Mouse (Mus musculus): ENCODE measurements around the gene Grhl1. TPM values are rescaled to one million over a fixed set of nuclear protein-coding genes. Genes with fewer than 3 reads are reported as not detected.
"Not testable (repeated sequence)": the region's sequence is repeated elsewhere in the genome, so short reads cannot be mapped to it uniquely, and the experiment has no call there.

Grhl1 gene
- polyA plus RNA-seq (2015; fragmentation: Nextera tagmentation; extraction: Ambion mirVana) = 0.42 and 0.46 TPM in 2 replicates

DNA sequence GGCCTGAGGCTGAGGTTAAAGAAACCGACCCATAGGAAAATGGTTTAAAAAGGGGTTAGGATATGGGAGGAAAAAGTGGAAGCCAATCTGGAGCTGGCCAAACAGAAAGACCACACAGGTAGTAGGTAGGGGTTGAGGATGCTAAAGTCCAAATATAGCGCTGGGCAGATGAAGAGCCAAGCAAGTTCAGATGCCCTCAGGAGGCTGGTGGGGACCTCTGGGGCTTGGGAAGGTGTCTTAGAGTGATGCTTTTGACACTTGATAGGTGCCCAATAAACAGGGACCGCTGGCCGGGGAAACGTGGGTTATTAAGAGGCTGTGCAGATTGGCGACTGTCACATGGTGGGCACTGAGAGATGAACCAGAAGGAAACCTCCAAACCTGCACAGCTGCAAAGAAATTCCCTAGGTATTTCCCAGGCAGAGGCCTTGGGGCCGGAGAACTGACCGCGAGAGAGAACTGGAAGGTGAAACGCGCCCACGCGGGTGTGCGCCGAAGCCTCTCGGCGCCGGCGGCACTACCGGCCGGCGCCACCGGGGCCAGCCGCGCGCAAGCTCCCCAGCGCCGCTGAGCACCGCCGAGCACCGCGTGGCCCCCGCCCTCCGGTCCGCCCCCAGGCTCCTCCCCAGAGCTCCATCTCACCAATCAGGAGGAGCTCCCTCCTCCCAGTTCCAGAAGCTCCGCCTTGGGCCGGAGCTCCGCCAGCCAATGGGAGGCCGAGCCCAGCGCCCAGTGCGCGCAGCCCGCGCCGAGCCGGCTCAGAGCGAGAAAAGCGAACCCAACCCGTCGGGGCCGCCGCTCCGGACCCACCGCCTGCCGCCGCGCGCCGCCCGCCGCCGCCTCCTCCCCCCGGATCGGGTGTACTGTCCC lies at the start of gene Grhl1:
TSS of gene Grhl1 (plus strand) at position 761 of the 870 bp plus-strand sequence.
- WGBS (ENCODE audit: insufficient replicate concordance) = 3% methylated on average over 57 of the region's 64 CpGs
- peak within 1 kb of the TSS; percentile 73 for H3K4me3 ChIP-seq (ENCODE audit: low read depth, low read length)
- H3K9ac ChIP-seq (ENCODE audit: low read depth, low read length) = peak within 1 kb of the TSS; percentile 74
- peak within 1 kb of the TSS; percentile 99 for H3K4me2 ChIP-seq (ENCODE audit: low read depth, low read length)
- ATAC-seq (ENCODE audit: low read depth) = peak; percentile 100
- H3K36me3 ChIP-seq (ENCODE audit: control insufficient read depth, insufficient read depth) = no peaks in the 10 kb centered on the region
- no peaks in the 10 kb centered on the region for H3K9me3 ChIP-seq (replicated peaks; ENCODE audit: control insufficient read depth, low read length)
- H3K27me3 ChIP-seq (ENCODE audit: control insufficient read depth, insufficient read depth, low read depth, low read length) = peaks cover 46% of the 10 kb centered on the region
- H3K27ac ChIP-seq (ENCODE audit: low read length) = no peak within 1 kb of the TSS
- H3K4me1 ChIP-seq (ENCODE audit: control insufficient read depth, low read depth, low read length) = peaks cover 11% of the 10 kb centered on the region

DNA sequence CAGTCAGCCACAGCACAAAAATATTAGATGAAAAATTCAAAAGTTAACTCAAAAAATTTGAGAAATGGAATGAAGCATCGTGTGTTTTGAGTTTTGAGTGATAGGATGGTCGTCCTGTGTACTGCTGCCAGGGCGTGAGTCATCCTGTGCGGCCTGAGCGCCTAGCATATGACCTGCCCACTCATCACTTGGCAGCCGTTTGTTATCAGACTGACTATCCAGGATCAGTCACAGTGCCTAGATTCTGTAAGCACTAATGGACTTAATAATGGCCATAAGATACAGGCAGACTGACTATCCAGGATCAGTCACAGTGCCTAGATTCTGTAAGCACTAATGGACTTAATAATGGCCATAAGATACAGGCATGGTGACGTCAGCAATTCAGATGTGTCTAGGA lies 47.0 kb upstream of the Grhl1 start:
- H3K27ac ChIP-seq (ENCODE audit: low read length); H3K4me3 ChIP-seq (ENCODE audit: low read depth, low read length); H3K36me3 ChIP-seq (ENCODE audit: control insufficient read depth, insufficient read depth); H3K9ac ChIP-seq (ENCODE audit: low read depth, low read length); ATAC-seq (ENCODE audit: low read depth); H3K9me3 ChIP-seq (replicated peaks; ENCODE audit: control insufficient read depth, low read length); H3K27me3 ChIP-seq (ENCODE audit: control insufficient read depth, insufficient read depth, low read depth, low read length); H3K4me2 ChIP-seq (ENCODE audit: low read depth, low read length); H3K4me1 ChIP-seq (ENCODE audit: control insufficient read depth, low read depth, low read length): not testable (repeated sequence)
- 70% methylated on average over 7 of the region's 7 CpGs for WGBS (ENCODE audit: insufficient replicate concordance)

DNA sequence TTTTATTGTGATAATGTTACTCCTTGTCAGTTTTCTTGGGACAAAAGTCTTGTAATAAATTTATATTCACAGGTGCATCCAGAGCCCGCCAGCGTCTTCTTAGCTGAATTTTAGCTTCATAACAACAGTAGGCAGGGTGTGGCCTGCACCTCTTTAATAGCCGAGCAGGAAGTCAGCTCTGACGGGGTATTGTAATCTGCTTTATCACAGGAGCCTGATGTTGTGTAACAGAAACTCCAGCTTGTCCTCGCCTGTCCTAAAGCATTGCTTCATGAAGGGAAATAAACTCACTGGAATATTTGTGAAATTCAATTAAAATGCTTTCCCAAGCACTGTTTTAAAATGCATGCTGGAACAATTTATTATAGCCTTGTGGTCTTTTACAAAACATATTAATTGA lies 35.7 kb upstream of the Grhl1 start:
- WGBS (ENCODE audit: insufficient replicate concordance) = 26% methylated on average over 5 of the region's 5 CpGs
- Histone ChIP-seq H3K9me3 (replicated peaks; ENCODE audit: control insufficient read depth, low read length) (no peaks in the 10 kb centered on the region), H3K4me2 (ENCODE audit: low read depth, low read length) (no peak overlapping the region), H3K4me3 (ENCODE audit: low read depth, low read length) (no peak overlapping the region), H3K27me3 (ENCODE audit: control insufficient read depth, insufficient read depth, low read depth, low read length) (no peaks in the 10 kb centered on the region), H3K27ac (ENCODE audit: low read length) (no peak overlapping the region), H3K9ac (ENCODE audit: low read depth, low read length) (no peak overlapping the region), H3K36me3 (ENCODE audit: control insufficient read depth, insufficient read depth) (no peaks in the 10 kb centered on the region), H3K4me1 (ENCODE audit: control insufficient read depth, low read depth, low read length) (no peaks in the 10 kb centered on the region)
- ATAC-seq (ENCODE audit: low read depth) = no peak

DNA sequence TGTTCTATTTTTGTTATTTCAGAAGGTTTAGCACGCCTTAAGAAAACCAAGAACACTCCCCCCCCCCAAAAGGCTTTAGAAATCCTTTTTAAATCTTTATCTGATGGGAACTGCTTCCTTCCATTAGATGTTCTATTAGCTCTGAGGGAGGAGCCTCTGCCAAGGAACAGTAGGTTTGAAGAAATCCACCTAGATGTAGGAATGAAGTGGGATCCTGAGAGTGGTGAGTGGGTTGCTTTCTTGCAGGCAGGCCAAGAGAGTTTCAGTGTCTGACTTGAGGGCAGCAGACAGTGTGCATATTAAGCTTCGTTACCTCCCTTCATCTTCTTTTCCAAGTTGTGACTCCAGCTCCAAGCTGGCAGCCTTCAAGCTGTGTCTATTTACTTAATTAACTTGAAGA lies 34.9 kb upstream of the Grhl1 start:
- 64% methylated on average over 2 of the region's 2 CpGs for WGBS (ENCODE audit: insufficient replicate concordance)
- ATAC-seq (ENCODE audit: low read depth) = no peak
- no peak overlapping the region for H3K27ac ChIP-seq (ENCODE audit: low read length)

DNA sequence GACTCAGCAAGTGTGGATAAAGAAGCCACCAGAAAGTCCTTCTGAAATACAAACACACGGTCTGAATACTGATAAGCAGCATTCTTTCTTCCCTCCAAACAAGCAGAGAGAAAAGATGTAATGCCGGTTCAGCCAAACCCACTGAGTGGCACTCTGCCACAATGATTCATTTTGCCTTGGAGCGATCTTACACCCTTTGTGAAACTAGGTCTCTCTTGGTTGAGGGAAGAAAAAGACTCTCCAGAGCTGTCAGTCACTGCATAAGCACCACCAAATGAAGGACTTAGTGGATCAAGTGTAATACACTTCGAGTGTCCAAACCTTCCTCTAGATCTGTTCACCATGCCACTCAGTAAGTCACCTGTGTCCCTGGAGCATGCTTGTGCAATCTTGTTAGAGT lies 34.1 kb upstream of the Grhl1 start:
- ATAC-seq (ENCODE audit: low read depth) = no peak
- Histone ChIP-seq H3K36me3 (ENCODE audit: control insufficient read depth, insufficient read depth) (no peaks in the 10 kb centered on the region), H3K4me1 (ENCODE audit: control insufficient read depth, low read depth, low read length) (no peaks in the 10 kb centered on the region), H3K4me3 (ENCODE audit: low read depth, low read length) (no peak overlapping the region), H3K4me2 (ENCODE audit: low read depth, low read length) (no peak overlapping the region), H3K9me3 (replicated peaks; ENCODE audit: control insufficient read depth, low read length) (no peaks in the 10 kb centered on the region), H3K27me3 (ENCODE audit: control insufficient read depth, insufficient read depth, low read depth, low read length) (no peaks in the 10 kb centered on the region), H3K27ac (ENCODE audit: low read length) (no peak overlapping the region), H3K9ac (ENCODE audit: low read depth, low read length) (no peak overlapping the region)
- 56% methylated on average over 4 of the region's 4 CpGs for WGBS (ENCODE audit: insufficient replicate concordance)

More for the DNA sequence above, 34.9 kb upstream of the Grhl1 start:
- no peaks in the 10 kb centered on the region for H3K36me3 ChIP-seq (ENCODE audit: control insufficient read depth, insufficient read depth)
- H3K4me2 ChIP-seq (ENCODE audit: low read depth, low read length) = no peak overlapping the region
- H3K27me3 ChIP-seq (ENCODE audit: control insufficient read depth, insufficient read depth, low read depth, low read length) = no peaks in the 10 kb centered on the region
- H3K4me3 ChIP-seq (ENCODE audit: low read depth, low read length) = no peak overlapping the region
- H3K4me1 ChIP-seq (ENCODE audit: control insufficient read depth, low read depth, low read length) = no peaks in the 10 kb centered on the region
- H3K9me3 ChIP-seq (replicated peaks; ENCODE audit: control insufficient read depth, low read length) = no peaks in the 10 kb centered on the region
- H3K9ac ChIP-seq (ENCODE audit: low read depth, low read length) = no peak overlapping the region

DNA sequence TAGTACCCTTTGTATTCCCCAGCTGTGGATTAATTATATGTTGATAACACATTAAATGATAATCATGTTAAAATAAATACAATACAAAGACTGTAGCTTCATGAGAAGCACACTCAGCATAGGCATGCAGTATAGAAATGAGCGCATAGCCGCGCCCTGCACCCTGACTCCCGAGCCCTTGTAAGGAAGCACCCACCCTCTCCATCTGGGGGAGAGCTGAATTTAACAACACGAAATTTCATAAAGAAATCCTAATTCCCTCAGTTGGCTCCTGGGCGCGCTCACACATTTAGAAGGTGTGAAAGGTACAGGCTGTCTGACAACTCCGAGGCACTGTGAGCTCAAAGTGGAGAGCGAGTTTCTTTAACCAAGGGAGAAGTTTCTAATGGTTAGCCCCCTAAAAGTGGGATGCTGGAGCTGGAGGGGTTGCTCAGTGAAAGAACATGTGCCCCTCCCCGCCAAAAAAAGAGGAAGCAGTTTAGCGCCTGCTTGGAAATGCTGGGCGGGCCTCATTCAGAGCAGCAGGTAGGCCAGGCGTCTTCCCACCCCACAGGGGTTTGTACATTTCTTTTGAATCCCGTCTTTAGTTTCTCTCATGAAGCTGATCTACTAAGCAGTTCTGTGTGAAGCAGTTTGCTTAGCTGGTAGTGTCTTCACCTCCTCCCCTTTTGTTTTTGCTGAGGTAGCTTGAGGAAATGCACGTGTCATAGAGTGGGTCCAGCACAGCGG lies 30.5 kb upstream of the Grhl1 start:
- 70% methylated on average over 16 of the region's 16 CpGs for WGBS (ENCODE audit: insufficient replicate concordance)
- Histone ChIP-seq H3K36me3 (ENCODE audit: control insufficient read depth, insufficient read depth) (no peaks in the 10 kb centered on the region), H3K4me3 (ENCODE audit: low read depth, low read length) (no peak overlapping the region), H3K9ac (ENCODE audit: low read depth, low read length) (no peak overlapping the region), H3K9me3 (replicated peaks; ENCODE audit: control insufficient read depth, low read length) (no peaks in the 10 kb centered on the region), H3K27ac (ENCODE audit: low read length) (no peak overlapping the region), H3K4me1 (ENCODE audit: control insufficient read depth, low read depth, low read length) (no peaks in the 10 kb centered on the region), H3K27me3 (ENCODE audit: control insufficient read depth, insufficient read depth, low read depth, low read length) (no peaks in the 10 kb centered on the region), H3K4me2 (ENCODE audit: low read depth, low read length) (no peak overlapping the region)
- no peak for ATAC-seq (ENCODE audit: low read depth)

DNA sequence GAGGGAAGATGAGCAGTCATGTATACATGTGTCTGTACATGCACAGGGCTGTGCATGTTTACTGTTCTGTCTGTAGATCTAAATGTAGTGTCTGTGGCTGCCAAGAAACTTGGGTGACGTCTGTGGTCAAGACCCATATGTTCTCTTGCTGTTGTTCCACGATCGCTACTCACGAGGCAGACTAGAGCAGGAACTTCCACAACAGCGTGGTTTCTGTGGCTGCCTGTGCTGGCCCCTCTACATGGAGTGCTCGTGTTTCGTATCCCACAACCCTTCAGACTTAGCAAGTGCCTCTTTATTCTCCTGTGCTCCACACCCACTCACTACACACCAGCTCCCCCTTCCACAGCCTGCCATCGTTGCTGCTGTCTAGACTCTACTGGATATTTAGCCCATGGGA lies 24.4 kb upstream of the Grhl1 start:
- no peaks in the 10 kb centered on the region for H3K27me3 ChIP-seq (ENCODE audit: control insufficient read depth, insufficient read depth, low read depth, low read length)
- no peaks in the 10 kb centered on the region for H3K9me3 ChIP-seq (replicated peaks; ENCODE audit: control insufficient read depth, low read length)
- ATAC-seq (ENCODE audit: low read depth) = no peak
- no peak overlapping the region for H3K4me3 ChIP-seq (ENCODE audit: low read depth, low read length)
- H3K27ac ChIP-seq (ENCODE audit: low read length) = no peak overlapping the region
- no peaks in the 10 kb centered on the region; the same call in 1 of the 2 replicates for H3K36me3 ChIP-seq (ENCODE audit: control insufficient read depth, insufficient read depth)
- H3K4me1 ChIP-seq (ENCODE audit: control insufficient read depth, low read depth, low read length) = no peaks in the 10 kb centered on the region
- WGBS (ENCODE audit: insufficient replicate concordance) = 57% methylated on average over 8 of the region's 8 CpGs
- no peak overlapping the region for H3K4me2 ChIP-seq (ENCODE audit: low read depth, low read length)
- H3K9ac ChIP-seq (ENCODE audit: low read depth, low read length) = no peak overlapping the region

DNA sequence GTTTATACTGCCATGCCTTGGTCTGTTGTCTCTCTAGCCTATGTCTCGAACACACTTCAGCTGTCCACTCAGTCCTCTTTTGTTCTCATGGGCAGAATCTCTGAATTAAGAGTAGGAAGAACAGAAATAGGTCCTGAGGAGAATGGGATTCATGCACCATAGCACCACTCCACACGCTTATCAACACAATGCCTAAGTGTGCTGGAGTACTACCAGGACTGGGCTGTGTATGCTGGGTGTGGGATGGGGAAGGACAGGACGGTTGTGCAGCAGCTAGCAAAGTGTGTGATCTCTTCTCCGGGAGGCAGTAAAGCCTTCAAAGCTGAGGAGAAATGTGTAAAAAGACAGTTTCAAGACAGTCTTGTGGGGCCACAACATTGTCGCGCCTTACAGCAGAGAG lies 23.2 kb upstream of the Grhl1 start:
- Histone ChIP-seq H3K9ac (ENCODE audit: low read depth, low read length) (no peak overlapping the region), H3K27ac (ENCODE audit: low read length) (no peak overlapping the region), H3K27me3 (ENCODE audit: control insufficient read depth, insufficient read depth, low read depth, low read length) (no peaks in the 10 kb centered on the region), H3K4me3 (ENCODE audit: low read depth, low read length) (no peak overlapping the region), H3K4me2 (ENCODE audit: low read depth, low read length) (no peak overlapping the region), H3K9me3 (replicated peaks; ENCODE audit: control insufficient read depth, low read length) (no peaks in the 10 kb centered on the region), H3K4me1 (ENCODE audit: control insufficient read depth, low read depth, low read length) (no peaks in the 10 kb centered on the region), H3K36me3 (ENCODE audit: control insufficient read depth, insufficient read depth) (no peaks in the 10 kb centered on the region; the same call in 1 of the 2 replicates)
- ATAC-seq (ENCODE audit: low read depth) = no peak
- 75% methylated on average over 6 of the region's 6 CpGs for WGBS (ENCODE audit: insufficient replicate concordance)

DNA sequence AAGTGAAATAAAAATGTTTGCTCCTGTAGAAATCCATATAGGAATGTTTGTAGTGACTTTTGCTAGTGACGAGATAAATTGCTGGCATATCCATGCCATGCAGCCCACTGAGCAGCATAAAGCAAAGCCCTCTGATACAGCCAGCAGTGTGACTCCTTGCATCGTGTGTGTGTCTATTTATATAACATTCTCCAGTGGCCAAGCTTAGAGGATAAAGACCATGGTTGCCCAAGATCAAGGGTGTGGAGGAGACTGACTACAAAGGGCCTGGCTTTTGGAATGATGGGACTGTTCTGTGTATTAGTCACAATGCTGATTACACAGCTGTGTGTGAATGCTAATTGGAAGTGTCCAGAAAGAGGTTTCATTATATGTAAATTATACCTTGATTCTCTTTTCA lies 19.6 kb upstream of the Grhl1 start:
- H3K27me3 ChIP-seq (ENCODE audit: control insufficient read depth, insufficient read depth, low read depth, low read length) = no peaks in the 10 kb centered on the region
- H3K36me3 ChIP-seq (ENCODE audit: control insufficient read depth, insufficient read depth) = no peaks in the 10 kb centered on the region; the same call in 1 of the 2 replicates
- H3K4me3 ChIP-seq (ENCODE audit: low read depth, low read length) = no peak overlapping the region
- ATAC-seq (ENCODE audit: low read depth) = no peak
- no peaks in the 10 kb centered on the region for H3K4me1 ChIP-seq (ENCODE audit: control insufficient read depth, low read depth, low read length)
- no peak overlapping the region for H3K27ac ChIP-seq (ENCODE audit: low read length)
- no peak overlapping the region for H3K9ac ChIP-seq (ENCODE audit: low read depth, low read length)
- no peaks in the 10 kb centered on the region for H3K9me3 ChIP-seq (replicated peaks; ENCODE audit: control insufficient read depth, low read length)
- WGBS (ENCODE audit: insufficient replicate concordance) = 56% methylated on average over 2 of the region's 2 CpGs
- H3K4me2 ChIP-seq (ENCODE audit: low read depth, low read length) = no peak overlapping the region
